Mouse (Mus musculus) urinary bladder, postnatal 14 days (tissue): ENCODE results near the gene Pde4dip.

Experiments used
- DNase-seq: peaks from one replicate; pipeline ENCODE4 v3.0.0; 2021; ENCODE audit warnings: low spot score

The Pde4dip gene

GRCm38 (mm10) chr3:97686372-97687117 is 202.0 kb downstream of the Pde4dip start:
- no peak for DNase-seq

- DNase-seq: peak; percentile 30
Observed at GRCm38 (mm10) chr3:97683560-97684195, 204.8 kb downstream of the Pde4dip start.

GRCm38 (mm10) chr3:97682576-97682975 is 205.9 kb downstream of the Pde4dip start:
- no peak for DNase-seq

- DNase-seq: no peak
Observed at GRCm38 (mm10) chr3:97682159-97682502, 206.4 kb downstream of the Pde4dip start.

GRCm38 (mm10) chr3:97681321-97682158 is 207.0 kb downstream of the Pde4dip start:
- peak; percentile 78 for DNase-seq

GRCm38 (mm10) chr3:97680631-97681320 is 207.7 kb downstream of the Pde4dip start:
- DNase-seq: peak; percentile 80

GRCm38 (mm10) chr3:97678416-97678815 is 210.1 kb downstream of the Pde4dip start:
- no peak for DNase-seq

GRCm38 (mm10) chr3:97676126-97676525 is 212.4 kb downstream of the Pde4dip start:
- no peak for DNase-seq

- DNase-seq: no peak
Observed at GRCm38 (mm10) chr3:97674644-97675110, 213.8 kb downstream of the Pde4dip start, which contains the start of gene Gm17651. Gm17651 (minus strand) TSS chr3:97674694.

- DNase-seq: no peak
Observed at GRCm38 (mm10) chr3:97667093-97667675, 221.3 kb downstream of the Pde4dip start.

- DNase-seq: no peak
Observed at GRCm38 (mm10) chr3:97666154-97666553, 222.4 kb downstream of the Pde4dip start.

GRCm38 (mm10) chr3:97665525-97665924 is 223.0 kb downstream of the Pde4dip start:
- no peak for DNase-seq

GRCm38 (mm10) chr3:97661206-97661605 is 227.3 kb downstream of the Pde4dip start:
- no peak for DNase-seq

- DNase-seq: peak; percentile 24
Observed at GRCm38 (mm10) chr3:97659746-97660145, 228.8 kb downstream of the Pde4dip start.

- no peak for DNase-seq
Observed at GRCm38 (mm10) chr3:97658426-97659193, 229.9 kb downstream of the Pde4dip start.

- peak; percentile 99 for DNase-seq
Observed at GRCm38 (mm10) chr3:97657655-97658411, 230.7 kb downstream of the Pde4dip start, which contains the start of gene Prkab2. Prkab2 (plus strand) TSS chr3:97658193.

- DNase-seq: peak; percentile 58
Observed at GRCm38 (mm10) chr3:97654901-97655300, 233.6 kb downstream of the Pde4dip start.

GRCm38 (mm10) chr3:97653781-97654180 is 234.7 kb downstream of the Pde4dip start:
- DNase-seq: no peak

- no peak for DNase-seq
Observed at GRCm38 (mm10) chr3:97651604-97652003, 236.9 kb downstream of the Pde4dip start.

- DNase-seq: no peak
Observed at GRCm38 (mm10) chr3:97649469-97649868, 239.0 kb downstream of the Pde4dip start.
